Mouse (Mus musculus) 416B (cell line): ENCODE data around the gene Pmf1.

ENCODE experiments used
- DNase-seq: peaks from one replicate; pipeline ENCODE4 v3.0.0; 2011; ENCODE audit warnings: low read depth

The Pmf1 gene

DNA sequence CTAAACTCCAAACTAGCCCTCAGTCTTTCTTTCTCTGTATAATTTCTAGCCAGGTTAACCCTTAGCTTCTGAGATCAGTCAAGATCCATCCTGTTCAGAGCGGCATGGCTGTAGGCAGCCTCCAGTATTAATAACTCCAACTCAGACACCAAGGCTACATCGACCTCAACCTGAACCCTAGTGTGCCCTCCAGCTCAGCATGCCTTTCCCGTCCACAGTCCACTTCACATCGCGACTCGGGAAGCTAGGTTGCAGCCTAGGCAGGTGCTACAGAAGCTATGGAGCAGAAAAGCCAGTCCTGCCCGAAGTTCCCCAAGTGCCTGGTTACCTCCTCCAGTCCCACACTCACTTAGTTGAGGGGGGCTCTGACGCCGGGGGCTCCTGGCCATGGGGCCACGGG, 27.3 kb upstream of the Pmf1 start:
- DNase-seq, result no peak

DNA sequence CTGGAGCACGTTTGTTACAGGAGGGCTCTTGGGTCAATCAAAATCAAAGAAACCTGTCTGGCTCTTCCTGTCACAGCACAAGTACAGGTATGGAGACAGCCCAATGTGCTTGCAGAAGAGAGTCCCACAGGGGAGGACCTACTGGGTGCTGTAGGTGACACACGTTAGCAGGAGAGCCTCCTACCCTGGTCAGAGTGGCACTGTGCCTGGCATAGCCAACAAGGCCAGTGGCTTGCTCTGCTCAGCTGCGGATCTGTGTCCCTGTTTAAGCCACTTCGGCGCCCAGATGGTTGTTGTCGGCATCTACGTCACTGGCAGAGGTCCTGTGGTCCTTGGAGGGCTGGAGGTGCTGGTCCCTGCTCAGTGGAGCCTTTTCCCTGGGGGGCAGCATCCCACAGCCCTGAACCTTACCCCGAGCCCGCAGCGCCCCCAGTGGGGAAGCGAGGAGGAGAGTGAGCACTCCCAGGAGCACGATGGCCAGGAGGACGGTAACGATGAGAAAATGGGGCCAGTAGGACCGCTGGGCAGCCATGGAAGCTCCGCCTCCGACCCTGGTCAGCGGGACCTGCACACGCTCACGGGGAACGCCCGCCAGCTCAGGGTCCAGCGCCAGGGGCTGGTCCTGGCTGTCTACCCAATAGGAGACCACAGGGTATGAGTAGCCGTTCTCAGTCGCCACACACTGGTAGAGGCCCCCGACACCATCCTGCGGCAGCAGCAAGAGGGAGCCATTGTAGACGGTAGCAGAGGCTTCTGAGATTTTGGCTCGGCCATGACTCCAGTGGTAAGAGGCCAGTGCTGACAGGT, 26.5 kb upstream of the Pmf1 start:
- no peak for DNase-seq

GRCm38 (mm10) chr3:88435515-88435914, 25.4 kb upstream of the Pmf1 start:
- no peak for DNase-seq

- peak; percentile 52 for DNase-seq
Observed at GRCm38 (mm10) chr3:88428639-88429038, 18.5 kb upstream of the Pmf1 start.

DNA sequence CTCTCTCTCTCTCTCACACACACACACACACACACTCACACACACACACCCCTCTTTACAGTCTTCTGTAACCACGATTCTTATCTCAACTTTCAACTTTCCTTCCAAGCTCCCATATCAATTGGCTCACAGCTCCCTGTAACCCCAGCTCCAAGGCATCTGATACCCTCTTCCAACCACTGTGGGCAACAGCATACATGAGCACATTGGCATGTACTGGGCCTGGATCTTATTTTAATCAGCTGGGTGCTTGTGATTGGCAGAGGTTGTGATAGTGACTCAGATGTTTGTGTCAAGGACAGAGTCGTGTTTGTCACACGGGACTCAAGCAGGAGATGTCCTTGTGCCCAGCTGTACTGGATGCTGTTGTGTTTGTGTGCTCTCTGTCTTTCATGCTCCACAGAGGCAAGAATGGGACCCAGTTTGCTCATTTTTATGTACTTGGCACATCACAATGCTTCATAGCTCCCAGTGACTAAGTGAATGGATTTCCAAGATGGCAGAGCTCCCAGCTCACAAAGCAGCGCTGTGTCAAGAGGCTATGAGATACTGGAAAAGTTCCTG, 17.3 kb upstream of the Pmf1 start:
- DNase-seq, result peak; percentile 74

DNA sequence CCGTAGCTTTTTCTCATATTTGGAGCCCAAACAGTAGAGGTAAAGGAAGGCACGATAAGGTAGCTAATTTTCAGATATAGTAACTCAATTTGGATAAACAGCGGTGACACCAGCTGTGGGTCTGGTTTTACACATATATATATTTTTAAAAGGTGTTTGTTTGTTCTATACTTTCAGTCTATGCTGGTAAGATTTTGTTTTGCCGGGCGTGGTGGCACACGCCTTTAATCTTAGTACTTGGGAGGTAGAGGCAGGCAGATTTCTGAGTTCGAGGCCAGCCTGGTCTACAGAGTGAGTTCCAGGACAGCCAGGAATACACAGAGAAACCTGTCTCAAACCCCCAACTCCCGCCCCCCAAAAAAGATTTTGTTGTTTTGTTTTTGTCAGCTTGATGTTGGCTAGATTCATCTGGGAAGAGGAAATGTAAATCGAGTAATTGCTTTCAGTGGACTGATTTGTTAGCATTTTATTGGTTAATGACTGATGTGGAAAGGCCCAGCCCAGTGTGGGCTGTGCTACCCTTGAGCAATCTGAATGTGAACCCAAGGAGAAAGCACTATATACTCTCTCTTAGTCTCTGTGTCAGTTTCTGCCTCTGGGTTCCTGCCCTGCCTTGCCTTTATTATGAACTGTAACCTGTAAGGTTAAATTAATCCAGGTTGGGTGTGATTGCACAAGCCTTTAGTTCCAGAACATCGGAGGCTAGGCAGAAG, 15.7 kb upstream of the Pmf1 start:
- DNase-seq, result no peak

DNA sequence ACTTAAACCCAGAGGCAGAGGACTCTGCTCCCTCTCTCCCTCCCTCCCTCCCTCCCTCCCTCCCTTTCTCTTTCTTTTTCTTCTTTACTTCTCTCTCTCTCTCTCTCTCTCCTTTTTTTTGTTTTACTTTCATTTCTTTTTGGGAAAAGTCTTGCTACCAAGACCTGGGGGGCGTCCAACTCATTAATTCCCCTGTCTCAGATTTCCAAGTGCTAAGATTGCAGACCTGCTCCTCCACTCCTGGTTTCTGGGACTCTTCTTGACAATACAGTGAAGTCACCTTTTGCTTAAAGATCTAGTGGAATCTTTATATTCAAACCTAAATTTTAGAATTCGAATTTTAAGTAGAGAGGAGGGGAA, 15.2 kb upstream of the Pmf1 start:
- DNase-seq, result no peak

DNA sequence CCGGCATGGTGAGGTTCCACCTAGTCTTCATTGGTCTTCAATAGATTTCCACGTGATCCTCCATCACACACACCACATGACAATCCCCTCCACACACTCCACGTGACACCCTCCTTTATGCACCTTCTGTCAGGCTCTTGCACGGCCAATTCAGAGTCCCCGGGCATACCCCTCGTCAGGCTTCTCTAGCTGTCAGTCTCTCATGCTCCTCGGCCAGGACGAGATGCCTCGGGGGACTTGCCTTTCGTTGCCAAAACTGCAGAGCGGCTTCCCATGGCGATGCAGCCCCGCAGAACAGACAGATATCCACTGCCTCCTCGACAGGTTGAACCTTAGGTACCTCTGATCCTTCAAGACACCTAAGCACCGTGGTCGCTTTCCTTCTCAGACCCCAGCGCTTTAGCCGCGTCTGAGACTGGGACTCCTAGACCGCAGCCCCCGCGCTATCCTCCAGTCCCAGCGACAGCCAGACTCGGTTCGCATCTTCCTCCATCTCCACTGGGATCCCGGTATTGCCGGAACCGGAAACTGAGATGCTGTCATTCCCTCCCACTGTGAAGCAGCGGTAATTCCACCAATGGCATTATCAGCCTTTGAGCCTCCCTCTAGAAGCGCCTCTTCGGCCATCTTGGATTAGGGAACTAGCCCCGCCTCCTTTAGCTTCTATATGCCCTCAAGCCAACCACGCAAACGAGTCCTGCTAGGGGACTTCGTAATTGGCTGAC, 14.6 kb upstream of the Pmf1 start, which contains the start of gene Slc25a44:
Gene Slc25a44, minus strand, starts transcription at position 535 of the 725 bp plus-strand sequence.
- DNase-seq, result peak; percentile 99

DNA sequence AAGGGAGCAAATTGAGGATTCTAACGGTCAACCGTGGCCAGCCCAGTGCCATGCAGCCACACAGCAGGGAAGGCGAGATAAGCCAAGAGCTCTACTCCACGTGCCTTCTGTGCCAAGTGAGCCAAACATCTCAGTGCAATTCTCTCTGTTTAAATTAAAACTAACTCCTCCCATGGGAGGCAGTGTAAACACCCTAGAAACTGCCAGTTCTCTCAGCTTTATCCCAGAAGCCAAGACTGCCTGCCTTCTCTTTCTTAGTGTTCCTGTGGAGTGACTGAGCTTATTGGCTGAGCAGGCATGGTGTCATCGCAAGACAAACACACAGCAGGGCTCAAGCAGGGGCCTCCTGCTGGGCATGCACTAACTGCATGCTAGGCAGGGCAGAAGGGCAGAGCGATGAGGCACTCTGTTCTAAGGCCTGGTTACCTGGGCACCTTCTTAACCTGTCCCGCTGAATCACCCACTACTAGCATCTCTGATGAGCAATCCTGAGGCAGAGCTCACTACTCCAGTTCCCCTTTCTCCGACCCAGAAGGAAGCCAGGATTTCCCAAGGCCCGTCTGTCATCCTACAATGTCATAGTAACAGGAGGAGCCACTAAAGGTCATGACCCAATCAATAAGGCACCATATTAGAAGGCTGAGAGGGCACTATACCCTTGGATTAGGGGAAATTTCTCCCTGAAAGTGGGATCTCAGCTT, 12.0 kb upstream of the Pmf1 start:
- DNase-seq, result peak; percentile 52

- no peak for DNase-seq
Observed at GRCm38 (mm10) chr3:88420771-88421170, 10.6 kb upstream of the Pmf1 start.

DNA sequence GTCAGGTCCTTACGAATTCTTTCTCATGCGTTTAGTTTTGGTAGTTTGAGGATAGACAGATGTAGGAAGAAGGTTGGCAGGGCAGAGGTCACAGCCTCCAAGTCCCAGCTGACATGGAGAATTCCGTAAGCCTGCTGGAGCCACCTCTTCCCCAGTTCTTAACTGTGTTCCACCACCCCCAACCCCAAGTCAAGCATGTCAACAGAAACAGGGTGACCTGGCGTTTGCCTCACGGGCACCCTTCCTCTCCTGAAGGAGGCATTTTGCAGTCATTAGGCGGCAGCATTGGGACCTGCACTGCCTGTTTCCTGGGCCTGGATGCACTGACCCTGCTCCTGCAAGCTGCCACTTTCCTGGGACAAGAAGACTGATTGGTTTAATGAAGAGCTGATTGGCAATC, 7.9 kb upstream of the Pmf1 start:
- no peak for DNase-seq

DNA sequence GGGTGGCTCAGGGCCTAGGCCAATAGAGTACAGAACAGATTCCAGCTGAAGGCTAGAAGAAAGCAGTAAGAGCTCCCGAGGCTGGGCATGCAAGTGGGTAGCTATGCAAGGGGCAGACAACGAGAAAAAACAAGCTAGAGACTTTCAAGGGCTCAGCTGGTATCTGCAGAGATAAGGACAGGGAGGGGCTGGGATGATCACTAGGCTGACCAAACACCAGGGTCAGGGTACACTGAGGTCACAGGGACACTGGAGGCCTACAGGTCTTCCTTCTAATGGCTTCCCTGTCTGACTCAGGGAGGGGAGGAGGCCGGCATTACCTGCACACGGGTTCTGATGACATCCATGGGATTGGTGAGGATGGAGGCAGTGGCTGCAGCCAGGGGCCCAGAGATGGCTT, 5.5 kb upstream of the Pmf1 start:
- no peak for DNase-seq

- DNase-seq, result no peak
Observed at GRCm38 (mm10) chr3:88412636-88413035, 2.5 kb upstream of the Pmf1 start.

DNA sequence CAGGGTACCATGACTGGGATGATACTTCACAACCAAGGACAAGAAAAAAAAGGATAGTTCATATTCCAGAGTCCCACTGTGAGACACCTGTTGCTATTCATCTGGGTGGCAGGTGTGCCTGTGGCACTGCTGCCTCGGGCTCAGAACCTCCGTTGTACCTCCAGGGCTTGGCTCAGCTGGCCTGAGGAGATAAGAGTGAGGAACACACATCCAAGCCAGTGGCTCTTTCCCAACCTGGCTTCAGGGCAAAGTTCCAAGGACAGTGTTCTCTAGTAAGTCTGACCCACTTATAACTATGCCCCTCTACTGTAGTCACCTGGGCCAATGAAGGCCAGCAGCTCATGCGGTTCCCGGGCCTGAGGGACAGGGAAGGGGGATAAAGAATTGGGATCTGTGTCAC, 1.6 kb upstream of the Pmf1 start:
- DNase-seq, result no peak

GRCm38 (mm10) chr3:88410645-88411031, 507 bp upstream of the Pmf1 start:
- no peak for DNase-seq

- peak; percentile 19 for DNase-seq
Observed at GRCm38 (mm10) chr3:88408953-88409352, 1.2 kb downstream of the Pmf1 start.

DNA sequence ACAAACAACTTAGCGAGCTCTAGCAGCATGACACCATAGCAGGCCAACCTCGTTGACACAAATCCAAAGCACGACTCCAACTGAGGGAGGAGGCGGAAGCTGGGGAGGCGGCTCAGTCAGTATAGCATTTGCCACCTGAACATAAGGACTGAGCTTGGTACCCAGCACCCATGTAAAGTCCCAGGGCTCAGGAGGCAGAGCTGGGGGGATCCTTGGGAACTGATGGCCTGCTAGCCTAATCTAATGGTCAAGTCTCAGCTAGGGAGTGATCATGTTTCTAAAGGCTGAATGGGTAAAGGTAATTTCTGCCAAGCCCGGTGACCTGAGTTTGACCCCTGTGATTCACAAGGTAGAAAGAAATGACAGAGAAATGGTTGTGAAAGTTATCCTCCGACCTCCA, 2.6 kb downstream of the Pmf1 start:
- DNase-seq, result no peak

DNA sequence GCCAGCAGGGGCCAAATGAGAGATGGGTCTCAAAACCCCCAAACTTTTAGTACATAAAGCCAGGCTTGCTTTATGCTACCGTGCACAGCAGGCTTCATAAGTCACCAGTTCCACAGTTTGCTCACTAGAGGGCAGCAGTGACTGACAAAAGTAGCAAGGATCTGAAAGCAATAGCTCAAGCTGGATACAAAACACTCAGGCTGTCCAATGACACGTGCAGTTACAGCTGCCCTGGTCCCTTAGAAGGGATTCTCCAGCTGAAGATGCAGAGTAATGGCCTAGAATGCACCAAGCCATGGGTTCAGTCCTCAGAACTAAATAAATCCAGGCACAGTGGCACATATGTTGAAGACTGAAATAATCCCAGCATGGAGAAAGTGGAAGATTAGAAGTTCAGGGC, 3.0 kb downstream of the Pmf1 start:
- DNase-seq, result peak; percentile 93

GRCm38 (mm10) chr3:88403522-88404230, 6.5 kb downstream of the Pmf1 start:
- no peak for DNase-seq

- no peak for DNase-seq
Observed at GRCm38 (mm10) chr3:88398666-88399065, 11.5 kb downstream of the Pmf1 start.

DNA sequence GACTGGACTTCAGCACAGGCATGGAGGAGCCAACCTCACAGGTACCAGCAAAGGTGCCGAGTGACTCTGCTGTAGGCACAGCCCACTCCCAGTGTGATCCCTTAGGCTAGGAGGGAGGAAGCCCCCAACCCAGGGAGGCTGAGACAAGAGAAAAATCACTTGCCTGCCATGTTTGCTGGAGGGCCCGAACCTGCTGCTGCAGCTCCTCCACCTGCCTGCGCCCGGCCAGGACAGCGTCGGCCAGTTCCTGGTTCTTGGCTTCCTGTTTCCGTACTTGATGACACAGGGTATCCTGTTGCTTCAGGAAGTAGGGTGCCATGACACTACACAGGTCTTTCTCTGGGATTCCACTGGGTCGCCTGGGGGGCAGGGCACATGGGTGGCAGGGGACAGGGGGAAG, 14.4 kb downstream of the Pmf1 start:
- no peak for DNase-seq
